Mouse (Mus musculus): ENCODE results near the gene Veph1. TPM values are rescaled to one million over a fixed set of nuclear protein-coding genes. Genes with fewer than 3 reads are reported as not detected.
"Not testable (repeated sequence)": the region's sequence is repeated elsewhere in the genome, so short reads cannot be mapped to it uniquely, and the experiment has no call there.

Veph1 gene
- polyA plus RNA-seq, 1 experiment from 2014 or later = 0.15 TPM

DNA sequence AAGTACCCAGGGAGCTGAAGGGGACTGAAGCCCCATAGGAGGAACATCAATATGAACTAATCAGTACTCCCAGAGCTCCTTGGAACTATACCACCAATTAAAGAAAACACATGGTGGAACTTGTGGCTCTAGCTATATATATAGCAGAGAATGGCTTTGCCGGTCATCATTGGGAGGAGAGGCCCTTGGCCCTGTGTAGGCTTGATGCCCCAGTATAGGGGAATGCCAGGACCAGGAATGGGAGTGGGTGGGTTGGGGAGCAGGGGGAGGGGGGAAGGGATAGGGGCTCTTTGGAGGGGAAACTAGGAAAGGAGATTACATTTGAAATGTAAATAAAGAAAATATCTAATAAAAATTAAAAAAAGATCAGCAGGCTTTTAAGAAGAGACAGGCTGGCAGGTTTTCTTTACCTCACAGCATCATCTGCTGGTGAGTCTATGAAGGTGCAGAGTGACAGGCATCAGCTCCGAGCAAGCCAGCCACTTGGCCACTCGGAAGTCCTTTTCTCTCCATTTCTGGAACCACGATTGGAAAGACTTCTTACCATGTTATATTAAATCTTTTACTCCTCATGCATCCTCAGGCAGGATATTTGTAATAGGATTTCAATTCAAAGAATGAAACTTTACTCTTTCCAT, 60.3 kb downstream of the Veph1 start:
- WGBS = 42% methylated on average over 4 of the region's 4 CpGs
- H3K27ac ChIP-seq (ENCODE audit: low read length); H3K4me1 ChIP-seq (ENCODE audit: control insufficient read depth, insufficient read depth, low read length); H3K9ac ChIP-seq (ENCODE audit: low read depth, low read length); H3K27me3 ChIP-seq (replicated peaks; ENCODE audit: control insufficient read depth, insufficient read depth, low read length); H3K36me3 ChIP-seq (ENCODE audit: control insufficient read depth, insufficient read depth, low read length); H3K4me3 ChIP-seq (ENCODE audit: low read length); H3K4me2 ChIP-seq (ENCODE audit: low read depth, low read length); ATAC-seq; H3K9me3 ChIP-seq (ENCODE audit: control insufficient read depth, low read length): not testable (repeated sequence)

DNA sequence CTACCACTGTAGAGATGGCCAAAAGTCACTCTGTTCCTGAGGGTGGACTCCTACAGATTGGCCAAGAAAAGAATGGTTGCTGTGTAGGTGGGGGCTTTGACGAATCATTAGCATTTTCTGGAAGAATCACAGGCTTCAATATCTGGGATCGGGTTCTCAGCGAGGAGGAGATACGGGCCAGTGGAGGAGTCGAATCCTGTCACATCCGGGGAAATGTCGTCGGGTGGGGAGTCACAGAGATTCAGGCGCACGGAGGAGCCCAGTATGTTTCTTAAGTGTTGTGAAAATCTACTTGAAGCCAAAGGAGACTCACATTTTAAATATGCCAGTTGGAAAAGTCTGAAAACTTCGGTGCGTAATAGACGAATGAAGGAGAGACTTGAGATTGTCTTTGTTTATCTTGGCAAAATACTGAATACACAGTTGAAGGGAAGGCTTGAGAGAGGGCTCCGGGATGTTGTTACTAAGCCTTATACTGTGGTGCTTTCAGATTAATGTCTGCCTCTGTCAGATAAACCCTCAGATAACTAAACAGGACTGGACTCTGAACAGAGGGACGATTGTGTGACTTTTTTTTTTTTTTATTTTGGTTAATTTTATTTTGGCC, 71.6 kb downstream of the Veph1 start:
- Histone ChIP-seq H3K4me1 (ENCODE audit: control insufficient read depth, insufficient read depth, low read length) (peaks cover 6% of the 10 kb centered on the region; the same call in 1 of the 2 replicates), H3K36me3 (ENCODE audit: control insufficient read depth, insufficient read depth, low read length) (no peaks in the 10 kb centered on the region), H3K9me3 (ENCODE audit: control insufficient read depth, low read length) (no peaks in the 10 kb centered on the region), H3K27me3 (replicated peaks; ENCODE audit: control insufficient read depth, insufficient read depth, low read length) (peaks cover 9% of the 10 kb centered on the region), H3K4me3 (ENCODE audit: low read length) (no peak overlapping the region), H3K9ac (ENCODE audit: low read depth, low read length) (no peak overlapping the region), H3K4me2 (ENCODE audit: low read depth, low read length) (no peak overlapping the region), H3K27ac (ENCODE audit: low read length) (no peak overlapping the region)
- WGBS = 63% methylated on average over 15 of the region's 15 CpGs
- no peak for ATAC-seq

DNA sequence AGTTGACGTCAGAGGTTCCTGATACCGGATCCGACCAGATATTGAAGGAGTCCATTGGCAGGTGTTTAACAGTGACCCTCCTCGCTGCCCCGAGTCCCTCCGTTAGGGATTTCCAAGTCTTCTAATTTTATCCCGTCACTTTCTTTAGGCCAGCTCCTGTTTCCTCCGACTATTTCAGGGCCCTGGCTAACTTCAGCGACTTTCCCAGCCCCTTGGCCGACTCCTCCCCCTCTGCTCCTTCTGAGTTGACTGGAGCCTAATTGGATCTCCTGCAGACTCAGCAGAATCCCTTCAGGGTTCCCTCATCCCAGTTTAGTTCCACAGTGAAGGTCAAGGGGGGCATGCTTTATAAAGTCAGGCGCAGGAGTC, 75.4 kb downstream of the Veph1 start:
- H3K4me1 ChIP-seq (ENCODE audit: control insufficient read depth, insufficient read depth, low read length) = peaks cover 10% of the 10 kb centered on the region; the same call in 1 of the 2 replicates
- peak; percentile 59 for ATAC-seq
- no peaks in the 10 kb centered on the region for H3K9me3 ChIP-seq (ENCODE audit: control insufficient read depth, low read length)
- H3K27ac ChIP-seq (ENCODE audit: low read length) = no peak overlapping the region
- H3K36me3 ChIP-seq (ENCODE audit: control insufficient read depth, insufficient read depth, low read length) = no peaks in the 10 kb centered on the region
- WGBS = 4% methylated on average over 11 of the region's 11 CpGs
- peaks cover 11% of the 10 kb centered on the region for H3K27me3 ChIP-seq (replicated peaks; ENCODE audit: control insufficient read depth, insufficient read depth, low read length)
- peak overlapping the region; percentile 58 for H3K4me3 ChIP-seq (ENCODE audit: low read length)
- H3K4me2 ChIP-seq (ENCODE audit: low read depth, low read length) = peak overlapping the region; percentile 91
- peak overlapping the region; percentile 71 for H3K9ac ChIP-seq (ENCODE audit: low read depth, low read length)

DNA sequence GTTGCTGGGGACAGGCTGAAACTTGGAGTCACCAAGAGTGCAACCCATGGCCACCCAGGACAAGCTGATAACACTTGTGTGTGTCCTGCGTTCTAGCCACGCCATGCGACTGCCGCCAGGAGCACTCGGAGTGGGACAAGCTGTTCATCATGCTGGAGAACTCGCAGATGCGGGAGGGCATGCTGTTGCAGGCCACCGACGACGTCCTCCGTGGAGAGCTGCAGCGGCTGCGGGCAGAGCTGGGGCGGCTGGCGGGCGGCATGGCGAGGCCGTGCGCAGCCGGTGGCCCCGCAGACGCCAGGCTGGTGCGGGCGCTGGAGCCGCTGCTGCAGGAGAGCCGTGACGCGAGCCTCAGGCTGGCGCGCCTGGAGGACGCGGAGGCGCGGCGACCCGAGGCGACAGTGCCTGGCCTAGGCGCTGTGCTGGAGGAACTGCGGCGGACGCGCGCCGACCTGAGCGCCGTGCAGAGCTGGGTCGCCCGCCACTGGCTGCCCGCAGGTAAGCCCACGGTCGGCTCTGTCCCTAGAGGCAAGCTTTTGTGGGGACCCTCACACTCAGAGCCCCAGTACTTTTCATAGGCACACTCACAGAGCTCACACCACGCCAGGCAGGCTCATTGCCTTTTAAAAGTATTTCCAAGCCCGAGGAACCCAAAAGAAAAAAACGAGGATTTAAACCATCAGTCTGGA, 75.9 kb downstream of the Veph1 start:
- Histone ChIP-seq H3K4me3 (ENCODE audit: low read length) (peak overlapping the region; percentile 58), H3K4me2 (ENCODE audit: low read depth, low read length) (peak overlapping the region; percentile 91), H3K27me3 (replicated peaks; ENCODE audit: control insufficient read depth, insufficient read depth, low read length) (peaks cover 11% of the 10 kb centered on the region), H3K9ac (ENCODE audit: low read depth, low read length) (peak overlapping the region; percentile 71), H3K9me3 (ENCODE audit: control insufficient read depth, low read length) (no peaks in the 10 kb centered on the region), H3K36me3 (ENCODE audit: control insufficient read depth, insufficient read depth, low read length) (no peaks in the 10 kb centered on the region), H3K4me1 (ENCODE audit: control insufficient read depth, insufficient read depth, low read length) (peaks cover 10% of the 10 kb centered on the region; the same call in 1 of the 2 replicates), H3K27ac (ENCODE audit: low read length) (no peak overlapping the region)
- peak; percentile 91 for ATAC-seq
- 0% methylated on average over 54 of the region's 54 CpGs for WGBS

DNA sequence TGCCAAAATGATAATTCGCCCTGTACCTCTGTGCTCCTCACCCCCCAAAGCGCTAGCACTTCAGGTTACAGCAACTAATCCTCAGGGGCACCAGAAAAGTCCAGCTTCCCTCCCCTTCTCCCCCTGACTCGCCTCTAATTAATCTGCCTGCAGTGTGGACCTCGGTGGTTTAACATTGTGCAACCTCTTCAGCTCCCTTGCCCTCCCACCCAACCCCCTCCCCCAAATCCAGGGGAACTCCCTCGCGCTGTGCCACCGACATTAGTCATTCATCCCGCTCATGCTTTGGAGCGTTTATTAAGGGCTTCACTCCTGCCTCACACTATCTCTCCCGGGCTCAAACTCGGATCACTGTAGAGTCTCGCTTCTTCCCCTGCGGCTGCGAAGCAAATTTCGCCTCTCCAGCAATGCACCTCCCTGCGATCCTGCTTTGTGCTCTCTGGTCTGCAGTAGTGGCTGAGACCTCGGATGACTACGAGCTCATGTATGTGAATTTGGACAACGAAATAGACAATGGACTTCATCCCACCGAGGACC, 76.9 kb downstream of the Veph1 start, which contains the start of gene Ptx3:
TSS of gene Ptx3 (plus strand) at position 256 of the 537 bp plus-strand sequence.
- H3K27me3 ChIP-seq (replicated peaks; ENCODE audit: control insufficient read depth, insufficient read depth, low read length) = peaks cover 11% of the 10 kb centered on the region
- H3K9me3 ChIP-seq (ENCODE audit: control insufficient read depth, low read length) = no peaks in the 10 kb centered on the region
- no peaks in the 10 kb centered on the region for H3K36me3 ChIP-seq (ENCODE audit: control insufficient read depth, insufficient read depth, low read length)
- 0 out of 2 replicates have a peak, but pooled peaks have one; percentile 15 for ATAC-seq
- H3K9ac ChIP-seq (ENCODE audit: low read depth, low read length) = peak within 1 kb of the TSS; percentile 71
- peak within 1 kb of the TSS; percentile 91 for H3K4me2 ChIP-seq (ENCODE audit: low read depth, low read length)
- 7% methylated on average over 20 of the region's 20 CpGs for WGBS
- H3K4me1 ChIP-seq (ENCODE audit: control insufficient read depth, insufficient read depth, low read length) = peaks cover 10% of the 10 kb centered on the region; the same call in 1 of the 2 replicates
- no peak within 1 kb of the TSS for H3K27ac ChIP-seq (ENCODE audit: low read length)
- H3K4me3 ChIP-seq (ENCODE audit: low read length) = peak within 1 kb of the TSS; percentile 58

DNA sequence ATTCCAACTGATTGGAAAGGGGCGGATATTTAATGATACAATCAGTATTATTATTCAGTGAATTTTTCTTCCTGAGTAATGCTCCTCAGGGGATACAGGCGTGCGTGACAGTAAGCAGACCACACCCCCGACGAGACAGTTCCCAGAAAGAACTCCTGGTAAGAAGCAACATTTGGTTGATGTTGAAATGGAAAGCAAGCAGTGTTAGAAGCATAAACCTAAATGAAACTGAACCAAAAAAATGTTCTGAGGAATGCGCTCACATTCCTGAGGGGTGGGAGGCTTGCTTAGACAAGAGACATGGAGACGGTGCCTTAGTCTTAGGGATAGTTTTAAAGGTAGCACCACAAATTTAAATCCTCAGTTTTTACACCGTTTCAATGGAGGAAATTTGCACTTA, 80.9 kb downstream of the Veph1 start:
- no peak overlapping the region for H3K27ac ChIP-seq (ENCODE audit: low read length)
- no peaks in the 10 kb centered on the region for H3K9me3 ChIP-seq (ENCODE audit: control insufficient read depth, low read length)
- no peak overlapping the region for H3K9ac ChIP-seq (ENCODE audit: low read depth, low read length)
- 0 out of 2 replicates have a peak, but pooled peaks cover 4% of the 10 kb centered on the region for H3K4me1 ChIP-seq (ENCODE audit: control insufficient read depth, insufficient read depth, low read length)
- 42% methylated on average over 8 of the region's 8 CpGs for WGBS
- no peaks in the 10 kb centered on the region for H3K36me3 ChIP-seq (ENCODE audit: control insufficient read depth, insufficient read depth, low read length)
- H3K4me2 ChIP-seq (ENCODE audit: low read depth, low read length) = no peak overlapping the region
- H3K4me3 ChIP-seq (ENCODE audit: low read length) = no peak overlapping the region
- ATAC-seq = peak; percentile 47
- H3K27me3 ChIP-seq (replicated peaks; ENCODE audit: control insufficient read depth, insufficient read depth, low read length) = peaks cover 5% of the 10 kb centered on the region

DNA sequence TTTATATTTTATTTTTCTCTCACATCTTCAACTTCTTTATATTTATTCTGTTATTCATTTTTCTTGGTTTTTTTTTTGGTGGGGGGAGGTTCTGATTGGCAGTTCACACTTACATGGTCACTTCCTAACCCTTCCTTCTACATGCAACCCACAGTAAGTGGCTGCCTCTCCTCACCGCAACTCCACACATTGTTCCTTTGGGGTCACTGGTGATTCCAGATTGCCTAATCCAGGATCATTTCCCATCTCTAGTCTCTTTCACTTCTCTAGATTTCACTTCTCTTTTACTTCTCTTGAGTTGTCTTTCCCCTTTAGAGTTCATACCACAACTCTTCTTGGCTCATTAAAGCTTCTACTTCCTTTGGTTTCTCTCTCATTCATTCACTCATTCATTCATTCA, 83.1 kb downstream of the Veph1 start:
- H3K9ac ChIP-seq (ENCODE audit: low read depth, low read length) = no peak overlapping the region
- ATAC-seq = no peak
- H3K4me3 ChIP-seq (ENCODE audit: low read length) = no peak overlapping the region
- H3K36me3 ChIP-seq (ENCODE audit: control insufficient read depth, insufficient read depth, low read length) = no peaks in the 10 kb centered on the region
- H3K27ac ChIP-seq (ENCODE audit: low read length) = no peak overlapping the region
- H3K4me1 ChIP-seq (ENCODE audit: control insufficient read depth, insufficient read depth, low read length) = no peaks in the 10 kb centered on the region
- no peaks in the 10 kb centered on the region for H3K27me3 ChIP-seq (replicated peaks; ENCODE audit: control insufficient read depth, insufficient read depth, low read length)
- WGBS = 97% methylated on average over 1 of the region's 1 CpGs
- no peak overlapping the region for H3K4me2 ChIP-seq (ENCODE audit: low read depth, low read length)
- no peaks in the 10 kb centered on the region for H3K9me3 ChIP-seq (ENCODE audit: control insufficient read depth, low read length)

DNA sequence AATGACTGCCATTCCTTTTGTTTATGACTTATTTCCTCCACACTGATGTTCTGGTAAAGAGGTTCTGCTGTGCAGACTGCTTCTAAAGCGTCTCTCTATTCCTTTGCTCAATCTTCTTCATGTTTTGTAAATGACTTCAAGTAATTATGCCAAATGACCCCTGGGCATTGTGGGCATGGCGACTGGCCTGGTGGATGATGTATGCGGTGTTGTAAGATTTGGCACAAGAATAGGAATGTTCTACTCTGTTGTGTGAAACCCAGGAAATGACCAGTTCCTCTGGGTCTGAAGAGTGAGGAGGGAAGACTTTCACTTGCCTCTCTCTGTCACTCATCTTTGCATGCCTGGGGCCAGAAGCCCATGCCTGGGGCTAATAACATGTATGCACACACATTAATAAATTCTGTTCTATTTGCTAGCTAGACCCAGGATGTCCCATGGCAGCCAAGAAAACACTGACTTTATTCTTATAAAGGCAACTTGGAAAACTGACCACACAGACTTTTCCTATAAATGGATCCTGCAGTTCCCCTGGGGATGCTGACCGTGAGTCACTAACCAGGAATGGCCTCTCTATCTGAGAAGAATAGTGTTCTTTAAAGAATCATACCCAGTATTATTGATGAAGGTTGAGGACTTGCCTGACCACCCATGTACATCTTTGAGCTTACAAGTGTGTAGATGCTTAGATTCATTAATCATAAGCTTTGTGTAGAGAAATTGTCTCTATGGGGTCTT, 87.6 kb downstream of the Veph1 start:
- no peak overlapping the region for H3K4me2 ChIP-seq (ENCODE audit: low read depth, low read length)
- 77% methylated on average over 4 of the region's 4 CpGs for WGBS
- ATAC-seq = no peak
- no peak overlapping the region for H3K27ac ChIP-seq (ENCODE audit: low read length)
- H3K9me3 ChIP-seq (ENCODE audit: control insufficient read depth, low read length) = no peaks in the 10 kb centered on the region
- H3K4me3 ChIP-seq (ENCODE audit: low read length) = no peak overlapping the region
- H3K27me3 ChIP-seq (replicated peaks; ENCODE audit: control insufficient read depth, insufficient read depth, low read length) = no peaks in the 10 kb centered on the region
- no peaks in the 10 kb centered on the region for H3K36me3 ChIP-seq (ENCODE audit: control insufficient read depth, insufficient read depth, low read length)
- H3K4me1 ChIP-seq (ENCODE audit: control insufficient read depth, insufficient read depth, low read length) = no peaks in the 10 kb centered on the region
- no peak overlapping the region for H3K9ac ChIP-seq (ENCODE audit: low read depth, low read length)

All from intestine, embryonic 16.5 days (tissue).